In genomic region chr11:93969171-93969570, GRCm38 (mm10) we compare ENCODE assay signal across 11 mouse cellular contexts. TPM values are rescaled to one million over a fixed set of nuclear protein-coding genes. Genes with fewer than 3 reads are reported as not detected.
DNase-seq lines count a peak whose midpoint lies in the region; ATAC-seq and TF ChIP-seq lines count a peak whose summit lies in the region.
"Had no signal": no experiment of that assay in that cellular context is flagged by ENCODE, and none has a peak within 500 bp of the region (broad histone marks: within the 10 kb centered on the region; RNA-seq: fewer than 3 reads in every experiment).

No protein-coding gene starts in this region.

- H3K27ac ChIP-seq in kidney, adult 2 months (ENCODE audit: insufficient read depth, low read depth, low read length), result 0 out of 2 replicates have a peak overlapping the region, but pooled peaks have one; percentile 34
- peak overlapping the region; percentile 90 for H3K27ac ChIP-seq in hindbrain, embryonic 15.5 days (replicated peaks)
- no peak overlapping the region for H3K27ac ChIP-seq in midbrain, embryonic 16.5 days (ENCODE audit: low read length)

- DNase-seq in kidney, adult 2 months, result no peak
- DNase-seq in kidney, postnatal 4 days, result no peak
- no peak for DNase-seq in thymus, postnatal 14 days
- no peak for DNase-seq in natural killer cell, adult 2 months (ENCODE audit: low spot score in 2 of 2)
- DNase-seq: right cerebral cortex, postnatal 14 days had no signal

- WGBS in kidney, adult 2 months, result 94% methylated on average over 6 of the region's 6 CpGs
- WGBS in hindbrain, embryonic 15.5 days, result 94% methylated on average over 6 of the region's 6 CpGs
- WGBS in midbrain, embryonic 16.5 days, result 91% methylated on average over 6 of the region's 6 CpGs

- H3K9me3 ChIP-seq in erythroblast, embryonic 14.5 days (ENCODE audit: control insufficient read depth, low read length), result no peaks in the 10 kb centered on the region
- no peaks in the 10 kb centered on the region for H3K9me3 ChIP-seq in hindbrain, embryonic 15.5 days
- H3K9me3 ChIP-seq in midbrain, embryonic 16.5 days (replicated peaks; ENCODE audit: control insufficient read depth, low read length, poor library complexity, severe bottlenecking), result no peaks in the 10 kb centered on the region
- H3K9me3 ChIP-seq: limb, embryonic 15.5 days had no signal

- 0 out of 2 replicates have a peak overlapping the region, but pooled peaks have one; percentile 34 for H3K9ac ChIP-seq in hindbrain, embryonic 15.5 days
- 0 out of 2 replicates have a peak overlapping the region, but pooled peaks have one; percentile 50 for H3K9ac ChIP-seq in midbrain, embryonic 16.5 days (ENCODE audit: low read depth, low read length)
- H3K9ac ChIP-seq: limb, embryonic 15.5 days had no signal

- H3K27me3 ChIP-seq in erythroblast, embryonic 14.5 days (ENCODE audit: control insufficient read depth), result no peaks in the 10 kb centered on the region
- no peaks in the 10 kb centered on the region for H3K27me3 ChIP-seq in kidney, adult 2 months (replicated peaks; ENCODE audit: control insufficient read depth, insufficient read depth, low read length)
- no peaks in the 10 kb centered on the region for H3K27me3 ChIP-seq in hindbrain, embryonic 15.5 days
- no peaks in the 10 kb centered on the region for H3K27me3 ChIP-seq in midbrain, embryonic 16.5 days (ENCODE audit: control insufficient read depth, insufficient read depth, low read depth, low read length)
- H3K27me3 ChIP-seq: limb, embryonic 15.5 days had no signal

- peaks cover 19% of the 10 kb centered on the region for H3K36me3 ChIP-seq in erythroblast, embryonic 14.5 days (ENCODE audit: control insufficient read depth)
- H3K36me3 ChIP-seq in kidney, adult 2 months (ENCODE audit: control insufficient read depth, insufficient read depth, low read length), result peaks cover 2% of the 10 kb centered on the region; the same call in 1 of the 2 replicates
- peaks cover 17% of the 10 kb centered on the region for H3K36me3 ChIP-seq in hindbrain, embryonic 15.5 days
- peaks cover 10% of the 10 kb centered on the region for H3K36me3 ChIP-seq in midbrain, embryonic 16.5 days (ENCODE audit: control insufficient read depth, insufficient read depth, low read length)

- TF ChIP-seq POLR2A in kidney, adult 2 months (IDR thresholded peaks at IDR 0.05; ENCODE audit: low read depth, low read length), result no peak

- peak overlapping the region; percentile 88 for H3K4me3 ChIP-seq in erythroblast, embryonic 14.5 days (replicated peaks)
- no peak overlapping the region for H3K4me3 ChIP-seq in kidney, adult 2 months (ENCODE audit: insufficient read depth, low read depth, low read length)
- no peak overlapping the region for H3K4me3 ChIP-seq in hindbrain, embryonic 15.5 days
- no peak overlapping the region for H3K4me3 ChIP-seq in midbrain, embryonic 16.5 days (ENCODE audit: low read depth, low read length)

- no peak for TF ChIP-seq CTCF in kidney, adult 2 months (conservative IDR thresholded peaks at IDR 0.05; ENCODE audit: insufficient read depth, insufficient read length, low read depth, low read length)

- ATAC-seq in erythroblast, adult 5-6 weeks (replicated peaks; ENCODE audit: low FRiP score, poor library complexity, severe bottlenecking), result no peak
- ATAC-seq in hindbrain, embryonic 15.5 days (ENCODE audit: low FRiP score, low read depth), result no peak
- ATAC-seq in midbrain, embryonic 16.5 days, result no peak

- H3K4me2 ChIP-seq in hindbrain, embryonic 15.5 days, result 0 out of 2 replicates have a peak overlapping the region, but pooled peaks have one; percentile 48
- H3K4me2 ChIP-seq in midbrain, embryonic 16.5 days (ENCODE audit: low read length), result no peak overlapping the region

- H3K4me1 ChIP-seq in erythroblast, embryonic 14.5 days (ENCODE audit: control insufficient read depth), result peaks cover 34% of the 10 kb centered on the region
- H3K4me1 ChIP-seq in kidney, adult 2 months (ENCODE audit: control insufficient read depth, insufficient read depth, low read length), result peaks cover 3% of the 10 kb centered on the region; the same call in 1 of the 2 replicates
- peaks cover 27% of the 10 kb centered on the region for H3K4me1 ChIP-seq in hindbrain, embryonic 15.5 days (replicated peaks)
- H3K4me1 ChIP-seq in midbrain, embryonic 16.5 days (ENCODE audit: control insufficient read depth, insufficient read depth, low read length), result peaks cover 19% of the 10 kb centered on the region

RNA-seq across cellular contexts. Expression of gene Nme1, which starts 0.8 kb away (rescaled TPM):
- 11.0 and 13.0 TPM in 2 replicates for polyA plus RNA-seq in erythroblast, embryonic 14.5 days (2012)
- 11.9 and 60.4 TPM in 2 replicates for total RNA-seq in erythroblast, adult 5-6 weeks (2015; ENCODE audit: low replicate concordance)
- 16.6 and 19.9 TPM in 2 replicates for total RNA-seq in erythroblast, adult 5-6 weeks (2017; ENCODE audit: low replicate concordance)
- polyA plus RNA-seq in kidney, adult 2 months (2012; rRNA removed), result 158 and 178 TPM in 2 replicates
- polyA plus RNA-seq in hindbrain, embryonic 15.5 days (2015; fragmentation: Nextera tagmentation; extraction: Ambion mirVana), result 346 and 369 TPM in 2 replicates
- polyA plus RNA-seq in midbrain, embryonic 16.5 days (2015; fragmentation: Nextera tagmentation; extraction: Ambion mirVana), result 426 and 443 TPM in 2 replicates

RNA-seq across cellular contexts. Expression of gene Gm20390, which starts 1.1 kb away (rescaled TPM):
- polyA plus RNA-seq in erythroblast, embryonic 14.5 days (2012), result 9.9 and 13.0 TPM in 2 replicates
- 22.7 TPM in 1 of 2 replicates, not detected in the other for total RNA-seq in erythroblast, adult 5-6 weeks (2015; ENCODE audit: low replicate concordance)
- 0.68 and 3.9 TPM in 2 replicates for total RNA-seq in erythroblast, adult 5-6 weeks (2017; ENCODE audit: low replicate concordance)
- polyA plus RNA-seq in kidney, adult 2 months (2012; rRNA removed), result 45.1 and 88.3 TPM in 2 replicates
- polyA plus RNA-seq in hindbrain, embryonic 15.5 days (2015; fragmentation: Nextera tagmentation; extraction: Ambion mirVana), result 369 and 383 TPM in 2 replicates
- polyA plus RNA-seq in midbrain, embryonic 16.5 days (2015; fragmentation: Nextera tagmentation; extraction: Ambion mirVana), result 314 and 329 TPM in 2 replicates
- total RNA-seq: hematopoietic stem cell, adult 5-6 weeks had no signal

RNA-seq across cellular contexts. Expression of gene Nme2, which starts 13.1 kb away (rescaled TPM):
- 1.4 and 1.7 TPM in 2 replicates for polyA plus RNA-seq in erythroblast, embryonic 14.5 days (2012)
- total RNA-seq in erythroblast, adult 5-6 weeks (2015; ENCODE audit: low replicate concordance), result 53.4 and 89.2 TPM in 2 replicates
- 11.8 and 32.5 TPM in 2 replicates for total RNA-seq in erythroblast, adult 5-6 weeks (2017; ENCODE audit: low replicate concordance)
- 380 and 386 TPM in 2 replicates for polyA plus RNA-seq in kidney, adult 2 months (2012; rRNA removed)
- 94.8 and 100 TPM in 2 replicates for polyA plus RNA-seq in hindbrain, embryonic 15.5 days (2015; fragmentation: Nextera tagmentation; extraction: Ambion mirVana)
- 85.5 and 102 TPM in 2 replicates for polyA plus RNA-seq in midbrain, embryonic 16.5 days (2015; fragmentation: Nextera tagmentation; extraction: Ambion mirVana)

RNA-seq across cellular contexts. Expression of gene Spag9, which starts 26.7 kb away (rescaled TPM):
- polyA plus RNA-seq in erythroblast, embryonic 14.5 days (2012), result 0.17 and 0.21 TPM in 2 replicates
- 9.2 and 18.3 TPM in 2 replicates for total RNA-seq in erythroblast, adult 5-6 weeks (2015; ENCODE audit: low replicate concordance)
- total RNA-seq in erythroblast, adult 5-6 weeks (2017; ENCODE audit: low replicate concordance), result 24.3 and 25.9 TPM in 2 replicates
- 19.1 and 24.6 TPM in 2 replicates for polyA plus RNA-seq in kidney, adult 2 months (2012; rRNA removed)
- 77.4 and 89.5 TPM in 2 replicates for polyA plus RNA-seq in hindbrain, embryonic 15.5 days (2015; fragmentation: Nextera tagmentation; extraction: Ambion mirVana)
- 82.7 and 92.9 TPM in 2 replicates for polyA plus RNA-seq in midbrain, embryonic 16.5 days (2015; fragmentation: Nextera tagmentation; extraction: Ambion mirVana)

Comparison
In these comparisons a context has a peak if more than half of its experiments do, and no peak if none do; other contexts are left out.
1. RNA of gene Nme1, which starts 0.8 kb away (polyA plus RNA-seq): 426 to 443 TPM in midbrain, embryonic 16.5 days, 346 to 369 TPM in hindbrain, embryonic 15.5 days and 158 to 178 TPM in kidney, adult 2 months; 11.0 to 13.0 TPM in erythroblast, embryonic 14.5 days; every median in the first group is over 10 times any median in the second.
2. RNA of gene Nme2, which starts 13.1 kb away (polyA plus RNA-seq): 380 to 386 TPM in kidney, adult 2 months, 85.5 to 102 TPM in midbrain, embryonic 16.5 days and 94.8 to 100 TPM in hindbrain, embryonic 15.5 days; 1.4 to 1.7 TPM in erythroblast, embryonic 14.5 days; every median in the first group is over 10 times any median in the second.